Mouse (Mus musculus) kidney, adult 9 months (tissue): ENCODE results near the gene Tpm4.
"Not testable (repeated sequence)": the region's sequence is repeated elsewhere in the genome, so short reads cannot be mapped to it uniquely, and the experiment has no call there.

Source experiments
- DNase-seq: peaks from one replicate; pipeline ENCODE4 v3.0.0; 2022

Tpm4 gene

DNA sequence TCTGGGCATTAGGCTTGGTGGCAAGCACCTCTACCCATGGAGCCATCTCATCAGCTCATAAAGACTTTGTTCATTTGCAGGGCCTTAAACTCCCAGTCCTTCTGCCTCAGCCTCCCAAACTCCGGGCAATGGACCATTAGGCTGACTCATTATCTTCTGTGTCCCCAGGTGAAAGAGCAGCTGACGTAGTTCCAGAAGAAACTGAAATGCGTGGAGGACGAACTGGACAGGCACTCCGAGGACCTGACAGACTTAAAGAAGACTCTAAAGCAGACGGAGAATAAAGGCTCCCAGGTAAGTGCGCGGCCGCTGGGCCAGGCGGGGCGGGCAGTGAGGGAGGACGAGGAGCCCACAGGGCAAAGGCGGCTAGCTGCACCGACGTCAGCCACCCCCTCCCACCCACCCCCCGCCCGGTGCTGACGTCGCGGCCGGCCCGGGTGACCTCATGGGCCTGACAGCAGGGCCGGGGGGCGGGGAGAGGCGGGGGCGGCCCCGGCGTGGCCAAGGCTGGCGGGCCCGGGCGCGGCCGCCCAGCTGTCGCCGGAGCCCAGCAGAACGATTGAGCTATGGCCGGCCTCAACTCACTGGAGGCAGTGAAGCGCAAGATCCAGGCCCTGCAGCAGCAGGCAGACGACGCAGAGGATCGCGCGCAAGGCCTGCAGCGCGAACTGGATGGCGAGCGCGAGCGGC lies at the start of gene Tpm4:
Gene Tpm4, plus strand, starts transcription at position 220 of the 690 bp plus-strand sequence.
- peak; percentile 62 for DNase-seq

DNA sequence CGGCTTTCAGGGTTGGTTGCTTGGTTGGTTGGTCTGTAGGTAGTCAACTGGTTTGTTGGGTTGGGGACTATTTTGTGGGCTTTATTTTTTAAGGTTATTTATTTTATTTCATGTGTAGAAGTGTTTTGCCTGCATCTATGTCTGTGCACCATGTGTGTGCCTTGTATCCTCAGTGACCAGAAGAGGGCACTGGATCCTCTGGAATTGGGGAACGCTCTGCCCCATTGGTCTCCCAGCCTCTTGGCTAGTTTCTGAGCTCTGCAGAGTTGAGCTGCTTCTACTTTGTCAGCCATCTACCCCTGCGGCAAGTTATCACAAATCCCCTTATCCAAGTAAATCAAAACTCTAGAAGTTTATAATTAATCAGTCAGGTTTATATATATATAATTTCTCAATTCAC lies 47.2 kb upstream of the Tpm4 start:
- DNase-seq: not testable (repeated sequence)

DNA sequence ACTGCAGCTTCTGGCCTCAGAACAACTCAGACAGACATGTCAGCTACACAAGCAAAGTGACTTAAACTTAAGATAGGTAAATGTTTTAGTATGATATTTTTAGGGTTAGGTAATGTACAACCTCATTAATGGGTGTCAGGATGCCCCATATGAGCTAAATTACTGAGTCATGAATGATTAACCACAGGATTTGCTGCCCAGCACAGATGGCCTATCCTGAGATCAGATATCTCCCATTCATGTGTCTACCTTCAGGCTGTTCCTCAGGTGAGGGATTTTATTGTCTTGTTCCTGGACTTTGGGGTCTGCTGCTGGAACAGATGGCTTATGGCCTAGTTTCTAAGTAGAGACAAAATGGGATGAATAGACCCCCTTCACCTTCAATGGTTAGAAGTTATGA lies 38.1 kb upstream of the Tpm4 start:
- DNase-seq: not testable (repeated sequence)

DNA sequence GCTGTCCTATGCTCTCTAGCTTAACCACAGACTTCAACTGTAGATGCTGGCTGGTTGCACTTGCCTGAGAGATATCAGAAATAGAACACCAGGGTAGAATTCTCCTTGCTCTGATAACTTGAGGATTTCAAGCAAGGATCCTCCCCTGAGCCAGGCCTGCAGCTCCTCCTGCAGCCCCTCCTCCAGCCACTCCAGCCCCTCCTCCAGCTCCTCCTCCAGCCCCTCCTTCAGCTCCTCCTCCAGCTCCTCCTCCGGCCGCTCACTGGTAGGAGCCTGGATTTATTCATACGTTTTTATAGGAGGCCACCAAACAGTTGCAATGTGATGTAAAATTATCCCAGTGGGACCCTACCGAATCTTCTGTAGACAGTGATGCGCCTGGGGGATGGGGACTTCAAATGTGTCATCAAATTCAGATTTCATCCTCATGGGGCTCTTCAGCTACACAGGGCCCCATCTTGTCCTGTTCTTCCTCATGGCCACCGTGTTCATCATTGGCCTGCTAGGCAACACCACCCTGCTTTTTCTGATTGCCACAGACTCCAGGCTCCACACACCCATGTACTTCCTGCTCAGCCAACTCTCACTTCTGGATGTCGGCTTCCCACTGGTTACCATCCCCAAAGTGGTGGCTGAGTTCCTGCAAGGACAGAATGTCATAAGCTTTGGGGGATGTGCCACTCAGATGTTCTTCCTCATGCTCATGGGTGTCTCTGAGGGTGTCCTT lies 35.2 kb upstream of the Tpm4 start:
- DNase-seq: peak; percentile 24

DNA sequence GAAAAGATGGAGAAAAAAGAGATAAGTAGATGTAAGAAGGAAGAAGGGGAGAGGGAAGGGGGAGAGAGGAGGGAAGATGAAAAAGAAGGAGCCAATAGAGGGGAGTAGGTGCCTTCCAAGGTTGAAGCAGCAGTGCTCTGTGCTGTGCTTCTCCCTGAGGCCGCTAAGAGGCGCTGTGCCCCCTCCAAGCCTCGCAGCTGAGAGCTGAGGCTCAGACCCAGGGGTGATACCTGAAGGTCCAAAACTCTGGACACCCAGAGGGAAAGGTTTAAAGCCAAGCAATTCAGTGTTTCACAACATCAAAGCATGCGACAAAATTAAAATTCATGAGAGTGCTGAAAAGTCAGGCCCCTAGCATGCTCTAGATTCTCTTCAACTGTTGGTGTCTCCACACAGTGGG lies 29.6 kb upstream of the Tpm4 start:
- no peak for DNase-seq

DNA sequence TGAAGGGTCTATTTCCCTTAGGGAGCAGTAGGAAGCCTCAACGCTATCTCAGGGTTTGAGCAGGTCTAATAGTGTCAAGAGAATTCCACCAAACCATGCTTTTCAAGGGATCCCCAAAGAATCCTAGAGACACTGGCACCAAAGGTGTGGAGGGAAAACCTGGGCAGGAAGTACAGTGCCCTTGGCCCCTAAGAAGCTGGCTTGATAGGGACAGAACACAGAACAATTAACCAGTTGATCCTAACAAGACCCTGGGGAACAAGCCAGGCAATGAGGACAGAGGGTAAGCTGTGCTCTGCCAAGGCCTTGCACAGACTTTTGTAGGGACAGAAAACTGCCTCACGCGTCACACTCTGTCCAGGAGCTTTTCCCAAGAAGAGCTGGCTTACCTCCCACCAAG lies 28.0 kb upstream of the Tpm4 start, which contains the start of gene Olfr374:
Gene Olfr374, plus strand, starts transcription at position 301 of the 400 bp plus-strand sequence.
- DNase-seq: no peak

DNA sequence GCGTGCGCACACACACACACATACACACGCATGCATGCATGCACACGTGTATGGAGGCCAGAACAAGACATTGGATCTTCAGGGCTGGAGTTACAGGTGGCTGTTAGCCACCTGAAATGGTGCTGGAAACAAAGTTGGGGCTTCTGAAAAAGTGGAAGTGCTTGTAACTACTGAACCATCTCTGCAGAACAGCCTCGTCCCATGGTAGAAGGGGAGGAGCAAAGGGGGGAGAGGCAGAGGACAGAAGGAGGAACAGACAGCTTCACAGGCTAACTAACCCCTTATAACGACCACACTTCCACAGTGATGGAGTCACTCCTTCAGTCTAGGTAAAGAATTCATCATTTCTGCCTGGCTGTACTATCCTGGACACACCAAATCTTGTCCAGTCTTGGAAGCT lies 23.9 kb upstream of the Tpm4 start:
- no peak for DNase-seq

DNA sequence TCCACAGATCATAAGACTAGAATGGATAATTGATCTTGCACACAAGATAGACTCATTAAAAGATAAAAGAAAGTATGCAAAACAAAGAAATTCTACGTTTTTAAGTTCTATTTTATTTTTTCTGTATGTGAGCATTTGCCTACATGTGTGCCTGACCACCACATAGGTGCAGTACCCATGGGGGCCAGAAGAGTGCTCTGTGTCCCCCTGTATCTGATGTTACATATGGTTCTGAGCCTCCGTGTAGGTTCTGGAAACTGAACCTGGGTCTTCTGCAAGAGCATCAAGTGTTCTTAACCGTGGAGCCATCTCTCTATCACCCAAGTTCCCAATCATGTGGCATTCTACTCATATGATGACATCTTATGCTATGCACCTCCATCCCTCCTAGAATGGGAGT lies 22.3 kb upstream of the Tpm4 start:
- DNase-seq: no peak

DNA sequence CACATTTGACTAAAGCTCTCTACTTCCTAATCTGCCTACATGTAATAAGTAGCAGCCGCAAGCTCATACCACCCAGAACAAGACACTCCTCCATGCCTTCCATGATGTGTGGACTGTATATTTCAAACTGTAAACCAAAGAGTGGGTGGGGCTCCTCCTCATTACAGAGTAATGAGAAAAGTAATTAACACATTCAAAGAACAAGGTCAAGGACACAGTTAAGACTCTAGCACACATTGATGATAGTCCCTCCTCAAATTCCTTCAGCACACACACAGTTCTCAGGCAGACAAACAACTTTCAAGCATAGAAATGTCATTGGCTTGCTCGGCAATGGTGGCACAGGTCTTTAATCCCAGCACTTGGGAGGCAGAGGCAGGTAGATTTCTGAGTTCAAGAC lies 19.6 kb upstream of the Tpm4 start:
- no peak for DNase-seq

DNA sequence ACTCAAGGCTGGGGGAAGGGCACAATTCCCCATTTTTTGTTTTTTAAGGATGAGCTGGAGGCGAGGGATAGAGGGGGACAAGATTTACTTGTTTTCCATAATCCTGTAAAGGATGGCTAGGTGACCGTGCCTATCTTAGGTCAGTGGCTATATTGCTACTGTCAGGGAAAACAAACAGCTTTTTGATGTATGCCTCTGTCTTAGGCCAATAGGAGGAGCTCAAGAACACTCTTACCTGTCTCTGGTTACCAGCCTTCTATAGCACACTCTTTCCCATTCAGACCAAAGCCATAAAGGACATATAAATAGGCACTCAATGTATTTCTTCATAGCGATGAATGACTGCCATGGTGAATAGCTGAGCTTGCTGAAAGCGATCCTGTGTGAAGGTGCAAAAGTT lies 16.2 kb upstream of the Tpm4 start:
- no peak for DNase-seq

DNA sequence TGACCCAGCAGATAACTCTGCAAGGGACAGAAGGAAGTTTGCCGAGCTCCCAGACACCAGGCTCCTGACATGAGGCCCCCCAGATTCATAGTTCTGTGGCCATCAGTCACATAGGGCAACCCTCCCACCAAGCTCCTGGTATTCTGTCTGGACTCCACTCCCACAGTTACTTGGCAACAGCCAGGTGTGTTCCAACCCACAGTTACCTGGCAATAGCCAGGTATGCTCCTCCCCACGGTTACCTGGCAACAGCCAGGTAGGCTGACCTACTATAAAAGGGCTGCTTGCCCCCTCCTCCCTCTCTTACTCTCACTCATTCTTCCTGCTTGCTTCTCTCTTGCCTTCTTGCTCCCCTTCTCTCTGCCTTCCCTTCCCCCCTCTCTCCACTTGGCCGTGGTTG lies 13.3 kb upstream of the Tpm4 start:
- not testable (repeated sequence) for DNase-seq

DNA sequence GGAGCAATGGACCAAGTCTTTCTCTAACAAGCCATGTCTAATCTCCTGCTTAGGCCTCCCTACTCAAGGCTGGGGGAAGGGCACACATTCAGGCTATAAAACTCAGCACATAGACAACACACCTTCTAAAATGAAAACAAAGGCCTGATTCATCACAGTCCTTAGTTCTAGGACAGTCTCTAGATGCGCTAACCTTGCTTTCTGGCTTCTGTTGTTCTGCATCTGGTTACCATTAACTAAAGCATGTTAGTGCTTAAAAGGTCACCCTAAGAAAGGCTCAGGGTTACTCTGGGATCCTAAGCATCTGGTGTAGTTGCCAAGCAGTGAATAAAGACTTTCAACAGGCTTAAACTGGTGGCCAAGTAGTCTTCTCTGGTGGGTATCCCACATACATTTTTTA lies 12.8 kb upstream of the Tpm4 start:
- no peak for DNase-seq

DNA sequence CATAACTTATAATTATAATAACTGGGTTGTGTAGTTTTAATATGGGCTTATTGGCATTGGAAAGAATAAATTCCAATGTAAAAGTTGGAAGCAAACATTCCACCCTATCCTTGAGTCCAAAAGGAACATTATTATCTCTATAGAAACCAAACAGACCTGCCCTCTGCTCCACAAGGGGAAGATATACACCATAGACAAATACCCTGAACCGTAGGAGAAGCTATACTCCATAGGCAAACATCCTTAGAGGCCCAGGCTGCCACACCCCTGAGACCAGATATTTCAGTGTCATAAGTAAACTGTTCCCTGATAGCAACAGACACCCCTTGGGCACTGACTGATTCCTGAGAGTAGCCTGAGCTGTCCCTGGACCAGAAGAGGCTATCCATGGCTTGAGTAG lies 6.9 kb upstream of the Tpm4 start:
- no peak for DNase-seq

DNA sequence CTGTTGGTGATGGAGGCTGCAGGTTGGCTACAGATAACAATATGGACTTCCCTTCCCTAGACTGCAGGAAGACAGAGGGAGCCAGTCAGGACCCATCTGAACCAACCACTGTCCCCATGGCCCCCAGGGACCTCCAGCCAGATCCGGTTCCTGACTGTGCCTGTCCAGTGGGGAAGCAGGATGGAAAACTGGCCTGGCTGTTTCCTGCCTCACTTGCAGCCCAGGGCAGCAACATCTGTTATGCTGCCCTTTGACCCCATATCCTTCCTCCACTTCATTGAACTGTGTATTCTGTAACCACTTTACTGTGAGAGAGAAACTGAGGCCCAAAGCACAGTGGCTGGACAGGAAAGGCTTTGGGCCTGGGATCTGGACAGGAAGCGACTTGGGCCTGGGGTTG lies 3.5 kb upstream of the Tpm4 start:
- peak; percentile 65 for DNase-seq

DNA sequence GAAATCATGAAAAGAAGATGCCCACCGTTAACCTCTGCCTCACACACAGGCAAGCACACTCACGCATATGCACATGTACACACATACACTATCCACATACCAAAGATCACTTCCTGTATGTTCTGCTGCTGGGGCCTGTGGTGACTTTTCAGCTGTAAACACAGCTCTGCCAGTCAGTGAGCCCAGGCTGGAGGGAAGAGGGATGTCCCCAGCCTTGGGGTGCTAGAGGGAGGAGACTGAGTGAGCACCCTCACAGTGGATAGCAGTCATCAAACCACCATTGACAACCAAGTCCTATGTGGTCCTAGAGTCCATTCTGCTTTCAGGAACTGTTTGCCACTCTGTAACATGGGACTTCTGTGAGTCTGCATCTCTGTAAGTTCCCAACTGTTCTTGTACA lies 2.9 kb upstream of the Tpm4 start:
- DNase-seq: no peak

DNA sequence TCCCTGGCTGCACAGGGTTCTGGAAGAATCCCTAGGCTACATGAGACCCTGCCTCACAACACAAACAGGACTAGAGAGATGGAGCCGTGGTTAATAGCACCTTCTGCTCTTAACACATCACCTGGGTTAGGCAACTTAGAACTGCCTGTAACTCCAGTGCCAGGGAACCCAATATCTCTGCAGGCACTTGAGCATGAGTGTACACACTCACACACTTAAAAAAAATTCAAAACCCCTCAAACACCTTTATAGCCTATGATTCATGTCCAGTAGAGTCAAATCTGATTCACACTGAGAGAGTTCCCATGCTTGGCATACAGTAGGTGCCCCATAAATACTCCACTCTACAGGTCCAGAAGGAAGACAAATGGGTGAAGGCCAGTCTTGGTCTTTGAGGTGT lies 2.4 kb upstream of the Tpm4 start:
- no peak for DNase-seq

DNA sequence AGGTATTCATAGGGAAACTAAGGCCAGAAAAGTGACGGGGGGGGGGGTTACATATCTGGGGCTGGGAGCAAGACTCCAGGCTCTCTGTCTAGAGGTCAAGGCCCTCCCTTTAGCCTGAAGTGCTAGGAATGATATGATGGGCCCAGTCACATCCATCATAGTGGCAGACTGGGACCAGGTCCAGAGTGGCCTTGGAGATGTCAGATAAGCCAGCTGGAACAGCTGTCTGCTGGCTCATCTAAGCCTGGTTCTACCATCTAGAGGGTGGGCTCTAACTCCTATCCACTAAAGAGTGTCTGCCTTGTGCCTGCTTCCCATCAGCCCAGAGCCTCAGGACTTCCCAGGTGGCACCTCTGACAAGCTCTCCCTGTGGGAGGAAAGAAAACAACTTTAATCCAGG lies 1.9 kb upstream of the Tpm4 start:
- peak; percentile 27 for DNase-seq

DNA sequence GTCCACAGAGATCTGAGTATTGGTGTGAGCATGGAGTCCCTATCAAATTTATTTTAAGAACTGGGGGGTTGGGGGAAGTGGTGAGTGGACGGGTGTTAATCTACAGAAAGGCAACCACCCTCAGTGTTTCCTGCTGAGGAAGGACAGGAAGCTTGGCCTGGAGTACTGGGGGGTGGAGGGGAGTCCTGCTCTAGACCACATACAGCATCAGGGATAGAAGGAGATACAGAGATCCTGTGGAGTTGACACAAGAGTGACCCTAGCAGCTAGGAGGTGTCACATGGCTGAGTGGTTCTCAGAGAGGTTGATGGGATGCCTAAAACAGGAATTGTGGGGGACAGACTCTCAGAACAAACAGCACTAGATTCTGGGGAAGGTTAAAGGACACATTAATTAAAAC lies 1.3 kb upstream of the Tpm4 start:
- no peak for DNase-seq

DNA sequence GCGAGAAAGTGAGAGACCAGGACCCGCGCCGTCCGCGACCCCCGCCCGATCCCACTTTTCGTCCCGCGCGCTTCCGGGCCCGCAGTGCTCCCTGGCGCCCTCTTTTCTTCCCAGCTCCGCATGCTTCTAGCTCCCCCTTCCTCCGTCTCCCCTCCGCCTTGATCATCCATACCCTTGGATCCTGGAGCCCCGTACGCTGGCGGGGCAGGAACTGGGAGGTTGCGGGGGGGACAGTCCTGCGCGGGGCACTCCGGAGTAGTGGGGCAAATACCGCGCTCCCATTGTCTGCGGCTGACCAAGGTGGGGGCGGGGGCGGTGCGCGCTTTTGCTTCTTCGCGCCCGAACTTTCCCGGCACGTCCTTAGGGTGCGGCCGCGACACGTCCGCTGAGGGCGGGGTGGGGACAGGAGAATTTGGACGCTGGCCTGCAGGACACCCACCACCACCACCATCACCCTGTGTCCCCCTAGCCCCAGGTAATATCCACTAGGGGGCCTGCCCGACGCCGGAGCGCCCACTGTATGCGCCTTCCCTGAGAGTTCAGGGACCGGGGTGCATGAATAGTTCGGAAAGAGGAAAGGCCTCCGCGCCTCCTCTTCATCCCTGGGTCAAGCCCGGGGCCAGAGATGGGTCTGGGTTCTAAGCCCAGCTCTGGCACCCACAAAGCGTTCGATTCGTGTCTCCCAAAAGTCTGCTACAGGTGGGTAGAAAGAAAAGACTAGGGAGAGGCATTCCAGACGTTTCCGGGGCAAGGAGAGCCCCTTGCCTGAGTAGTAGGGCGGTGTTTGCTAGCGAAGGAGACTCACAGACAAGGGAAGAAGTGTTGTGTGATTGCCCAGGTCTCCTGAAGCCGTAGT lies 899 bp downstream of the Tpm4 start:
- peak; percentile 27 for DNase-seq

DNA sequence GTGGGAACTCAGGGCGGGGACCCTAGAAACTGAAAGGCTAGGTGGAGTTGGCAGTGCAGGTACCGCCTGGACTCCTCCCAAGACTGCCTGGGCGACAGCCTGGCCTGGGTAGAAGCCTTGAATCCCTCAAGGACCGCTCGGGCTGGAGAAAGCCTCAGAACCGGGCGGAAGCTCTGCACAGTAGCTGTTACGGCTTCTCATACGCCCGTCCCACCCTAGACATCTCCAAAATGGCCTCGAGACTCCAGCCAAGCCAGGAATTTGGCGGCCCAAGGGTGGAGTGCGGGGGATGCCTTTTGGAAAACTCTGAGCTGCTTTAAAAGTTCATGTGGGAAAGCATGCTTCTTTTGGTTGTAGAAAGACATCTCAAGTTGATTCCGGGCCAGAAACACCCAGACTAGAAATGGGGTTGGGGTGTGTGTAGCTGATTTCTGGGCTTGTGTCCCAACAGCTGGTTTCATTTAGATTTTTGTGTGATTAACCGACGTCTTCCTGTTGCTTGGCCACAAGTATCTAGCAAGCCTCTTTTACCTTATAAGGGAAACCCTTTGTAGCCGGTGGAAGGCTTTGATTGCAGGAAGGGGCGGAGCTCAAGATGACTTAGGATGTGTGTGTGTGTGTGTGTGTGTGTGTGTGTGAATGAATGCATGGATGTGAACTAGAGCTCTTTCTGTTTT lies 1.7 kb downstream of the Tpm4 start:
- DNase-seq: peak; percentile 82

DNA sequence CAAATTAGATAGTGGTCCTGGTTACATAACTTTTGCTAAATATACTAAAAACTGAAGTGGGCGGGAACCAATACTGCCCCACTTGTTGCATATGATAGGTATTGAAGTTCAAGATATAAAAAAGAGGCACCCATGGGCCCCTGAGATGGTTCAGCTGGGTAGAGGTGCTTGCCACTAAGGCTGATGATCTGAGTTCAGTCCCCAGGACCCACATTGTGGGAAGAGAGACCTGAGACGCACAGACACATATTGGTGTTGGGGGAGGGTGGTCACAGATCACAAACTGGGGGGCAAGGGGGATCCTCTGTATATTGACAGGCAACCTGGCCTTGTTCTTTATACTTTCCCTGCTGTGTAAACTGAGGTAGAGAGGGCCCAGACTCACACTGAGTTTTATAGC lies 2.7 kb downstream of the Tpm4 start:
- DNase-seq: no peak

DNA sequence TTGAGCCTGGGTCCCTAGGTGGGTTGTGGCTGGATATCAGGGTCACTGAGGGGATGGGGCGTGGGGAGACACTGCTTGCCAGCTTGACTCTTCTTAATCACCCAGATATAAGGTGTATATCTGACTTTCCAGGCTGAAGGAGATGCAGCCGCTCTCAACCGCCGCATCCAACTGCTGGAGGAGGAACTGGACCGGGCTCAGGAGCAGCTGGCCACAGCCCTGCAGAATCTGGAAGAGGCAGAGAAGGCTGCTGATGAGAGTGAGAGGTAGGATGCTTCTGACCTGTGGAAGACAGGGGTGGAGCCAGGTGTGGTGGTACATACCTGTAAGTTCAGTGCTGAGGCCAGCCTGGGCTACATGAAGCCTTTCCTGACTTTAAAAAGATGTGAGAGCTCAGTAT lies 3.7 kb downstream of the Tpm4 start:
- DNase-seq: no peak

DNA sequence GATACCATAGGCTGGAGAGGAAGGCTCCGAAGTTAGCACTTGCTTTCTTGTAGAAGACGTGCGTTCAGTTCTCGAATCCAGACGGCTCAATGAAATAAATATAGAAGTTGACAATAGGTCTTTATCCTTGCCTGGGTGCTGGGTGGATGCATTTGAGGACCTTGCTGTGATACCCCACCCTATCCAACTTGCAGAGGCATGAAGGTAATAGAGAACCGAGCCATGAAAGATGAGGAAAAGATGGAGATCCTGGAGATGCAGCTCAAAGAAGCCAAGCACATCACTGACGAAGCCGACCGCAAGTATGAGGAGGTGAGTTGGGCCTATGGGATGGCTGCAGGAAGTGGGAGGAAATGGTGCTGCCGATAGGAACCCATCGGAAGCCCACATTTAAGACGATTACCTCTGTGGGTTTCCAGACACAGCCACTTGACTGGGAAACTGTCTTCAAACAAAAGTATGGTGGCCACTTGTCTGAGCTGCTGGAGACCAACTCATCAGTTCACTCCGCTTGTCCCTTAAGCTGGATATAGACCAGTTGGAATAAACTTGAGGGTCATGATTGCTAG lies 8.6 kb downstream of the Tpm4 start:
- DNase-seq: no peak
